Comparison of ENCODE assay signal across 13 mouse cellular contexts in the genomic region with DNA sequence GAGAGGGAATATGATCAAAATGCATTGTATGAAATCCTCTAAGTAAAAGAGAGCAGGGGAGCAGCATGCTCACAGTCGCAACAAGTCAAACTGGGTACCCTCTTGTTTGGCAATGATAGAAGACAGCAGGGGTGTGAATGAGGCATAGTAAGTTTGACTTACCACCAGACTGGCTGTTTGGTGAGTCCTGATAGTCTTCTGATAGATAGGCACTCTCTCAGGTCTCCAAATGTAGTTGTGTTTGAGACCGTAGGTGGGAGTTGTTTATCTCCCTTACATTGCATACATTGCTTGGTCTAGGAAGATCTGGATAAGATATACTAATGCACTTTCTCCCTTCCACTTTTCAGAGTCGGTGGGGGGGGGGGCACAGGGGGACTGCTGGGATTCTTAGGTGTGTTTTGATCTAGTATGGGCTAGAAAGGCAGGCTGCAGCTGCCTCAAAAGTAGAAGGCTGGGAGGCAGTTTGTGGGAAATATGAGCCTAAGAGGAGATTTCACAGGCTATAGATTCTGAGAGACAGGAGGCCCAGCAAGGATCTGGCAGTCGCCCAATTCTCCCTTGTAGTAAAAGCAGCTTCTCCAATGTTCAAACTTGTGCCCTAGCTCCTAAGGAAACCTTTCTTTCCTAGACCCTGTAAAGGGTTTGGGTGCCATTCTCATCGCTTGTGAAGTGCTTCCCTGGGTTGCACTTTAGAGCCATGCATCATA. TPM values are rescaled to one million over a fixed set of nuclear protein-coding genes. Genes with fewer than 3 reads are reported as not detected.
DNase-seq lines count a peak whose midpoint lies in the region; ATAC-seq and TF ChIP-seq lines count a peak whose summit lies in the region.
"Had no signal": no experiment of that assay in that cellular context is flagged by ENCODE, and none has a peak within 500 bp of the region (broad histone marks: within the 10 kb centered on the region; RNA-seq: fewer than 3 reads in every experiment).

No protein-coding gene starts in this region.

- H3K4me2 ChIP-seq in hindbrain, postnatal 0 days (ENCODE audit: low read depth, low read length) = no peak overlapping the region
- H3K4me2 ChIP-seq in hindbrain, embryonic 13.5 days = no peak overlapping the region
- no peak overlapping the region for H3K4me2 ChIP-seq in embryonic facial prominence, embryonic 12.5 days (replicated peaks)
- H3K4me2 ChIP-seq in liver, embryonic 16.5 days (ENCODE audit: low read depth, low read length) = no peak overlapping the region
- H3K4me2 ChIP-seq: lung, embryonic 15.5 days; midbrain, embryonic 12.5 days; stomach, embryonic 15.5 days had no signal

- no peak overlapping the region for H3K27ac ChIP-seq in hindbrain, postnatal 0 days
- no peak overlapping the region for H3K27ac ChIP-seq in hindbrain, embryonic 13.5 days
- peak overlapping the region; percentile 30; the same call in 1 of the 2 replicates for H3K27ac ChIP-seq in embryonic facial prominence, embryonic 12.5 days
- peak overlapping the region; percentile 22 for H3K27ac ChIP-seq in liver, embryonic 16.5 days (ENCODE audit: low read length)
- H3K27ac ChIP-seq: lung, embryonic 15.5 days; midbrain, embryonic 12.5 days; stomach, embryonic 15.5 days had no signal

- no peaks in the 10 kb centered on the region for H3K9me3 ChIP-seq in hindbrain, postnatal 0 days (ENCODE audit: low read length)
- no peaks in the 10 kb centered on the region for H3K9me3 ChIP-seq in hindbrain, embryonic 13.5 days
- H3K9me3 ChIP-seq in embryonic facial prominence, embryonic 12.5 days = no peaks in the 10 kb centered on the region
- no peaks in the 10 kb centered on the region for H3K9me3 ChIP-seq in liver, embryonic 16.5 days (replicated peaks; ENCODE audit: control insufficient read depth, low read length)
- H3K9me3 ChIP-seq: lung, embryonic 15.5 days; midbrain, embryonic 12.5 days; stomach, embryonic 15.5 days had no signal

- H3K4me1 ChIP-seq in hindbrain, postnatal 0 days (ENCODE audit: insufficient read depth, low read length) = no peaks in the 10 kb centered on the region
- no peaks in the 10 kb centered on the region for H3K4me1 ChIP-seq in hindbrain, embryonic 13.5 days (replicated peaks)
- H3K4me1 ChIP-seq in embryonic facial prominence, embryonic 12.5 days = no peaks in the 10 kb centered on the region
- peaks cover 12% of the 10 kb centered on the region for H3K4me1 ChIP-seq in liver, embryonic 16.5 days (ENCODE audit: control insufficient read depth, low read depth, low read length)
- H3K4me1 ChIP-seq: lung, embryonic 15.5 days; midbrain, embryonic 12.5 days; stomach, embryonic 15.5 days had no signal

- DNase-seq in hindbrain, postnatal 0 days (ENCODE audit: low spot score) = peak; percentile 5
- DNase-seq in right cerebral cortex, postnatal 10 days (ENCODE audit: low spot score in 2 of 2) = peak; percentile 29 to 34
- no peak for DNase-seq in right cerebral cortex, postnatal 36 days (ENCODE audit: low spot score in 2 of 2)
- DNase-seq in cerebellum, adult 18-20 months = no peak
- DNase-seq in natural killer cell, adult 2 months (ENCODE audit: low spot score in 2 of 2) = no peak
- DNase-seq: cerebellum, adult 8-10 months; kidney, adult 11 months had no signal

- 56% methylated on average over 5 of the region's 5 CpGs for WGBS in hindbrain, postnatal 0 days
- 71% methylated on average over 5 of the region's 5 CpGs for WGBS in hindbrain, embryonic 13.5 days
- 50% methylated on average over 5 of the region's 5 CpGs for WGBS in embryonic facial prominence, embryonic 12.5 days
- WGBS in liver, embryonic 16.5 days (ENCODE audit: insufficient replicate concordance) = 36% methylated on average over 5 of the region's 5 CpGs

- no peak overlapping the region for H3K4me3 ChIP-seq in hindbrain, postnatal 0 days (ENCODE audit: low read length)
- no peak overlapping the region for H3K4me3 ChIP-seq in hindbrain, embryonic 13.5 days
- no peak overlapping the region for H3K4me3 ChIP-seq in embryonic facial prominence, embryonic 12.5 days
- H3K4me3 ChIP-seq in liver, embryonic 16.5 days (ENCODE audit: low read depth, low read length) = no peak overlapping the region
- H3K4me3 ChIP-seq: lung, embryonic 15.5 days; midbrain, embryonic 12.5 days; stomach, embryonic 15.5 days had no signal

- TF ChIP-seq CTCF in hindbrain, postnatal 0 days (IDR thresholded peaks at IDR 0.05; ENCODE audit: low read depth) = no peak

- no peak overlapping the region for H3K9ac ChIP-seq in hindbrain, postnatal 0 days (replicated peaks; ENCODE audit: low read length)
- no peak overlapping the region for H3K9ac ChIP-seq in hindbrain, embryonic 13.5 days
- no peak overlapping the region for H3K9ac ChIP-seq in embryonic facial prominence, embryonic 12.5 days
- H3K9ac ChIP-seq in liver, embryonic 16.5 days (ENCODE audit: low read depth, low read length) = no peak overlapping the region
- H3K9ac ChIP-seq: lung, embryonic 15.5 days; midbrain, embryonic 12.5 days; stomach, embryonic 15.5 days had no signal

- H3K36me3 ChIP-seq in hindbrain, postnatal 0 days (ENCODE audit: insufficient read depth, low read length) = no peaks in the 10 kb centered on the region
- H3K36me3 ChIP-seq in hindbrain, embryonic 13.5 days = no peaks in the 10 kb centered on the region
- no peaks in the 10 kb centered on the region for H3K36me3 ChIP-seq in embryonic facial prominence, embryonic 12.5 days
- H3K36me3 ChIP-seq in liver, embryonic 16.5 days (ENCODE audit: control insufficient read depth, insufficient read depth) = no peaks in the 10 kb centered on the region
- H3K36me3 ChIP-seq: lung, embryonic 15.5 days; midbrain, embryonic 12.5 days; stomach, embryonic 15.5 days had no signal

- no peak for ATAC-seq in hindbrain, postnatal 0 days
- ATAC-seq in hindbrain, embryonic 13.5 days (ENCODE audit: low FRiP score) = no peak
- no peak for ATAC-seq in embryonic facial prominence, embryonic 12.5 days (ENCODE audit: insufficient number of reproducible peaks, insufficient read depth, low FRiP score, low TSS enrichment)
- ATAC-seq in liver, embryonic 16.5 days (ENCODE audit: low read depth) = peak; percentile 75

- H3K27me3 ChIP-seq in hindbrain, postnatal 0 days (ENCODE audit: insufficient read depth, low read length) = no peaks in the 10 kb centered on the region
- no peaks in the 10 kb centered on the region for H3K27me3 ChIP-seq in hindbrain, embryonic 13.5 days
- H3K27me3 ChIP-seq in embryonic facial prominence, embryonic 12.5 days = no peaks in the 10 kb centered on the region
- H3K27me3 ChIP-seq in liver, embryonic 16.5 days (ENCODE audit: control insufficient read depth, insufficient read depth, low read depth, low read length) = no peaks in the 10 kb centered on the region
- H3K27me3 ChIP-seq: lung, embryonic 15.5 days; midbrain, embryonic 12.5 days; stomach, embryonic 15.5 days had no signal

RNA-seq across cellular contexts. Expression of a gene that starts 7.0 kb away (rescaled TPM):
- total RNA-seq in hindbrain, postnatal 0 days (2014; rRNA removed) = 26.9 and 36.9 TPM in 2 replicates
- 173 and 177 TPM in 2 replicates for polyA plus RNA-seq in hindbrain, postnatal 0 days (2015; fragmentation: Nextera tagmentation; extraction: Ambion mirVana)
- polyA plus RNA-seq in hindbrain, embryonic 13.5 days (2015; fragmentation: Nextera tagmentation; extraction: Ambion mirVana) = 188 TPM in 2 replicates
- polyA plus RNA-seq in embryonic facial prominence, embryonic 12.5 days (2016; fragmentation: Nextera tagmentation; extraction: Ambion mirVana) = 94.7 and 94.9 TPM in 2 replicates
- polyA plus RNA-seq in liver, embryonic 16.5 days (2015; fragmentation: Nextera tagmentation; extraction: Ambion mirVana) = 31.5 and 39.6 TPM in 2 replicates

RNA-seq across cellular contexts. Expression of a gene that starts 17.3 kb away (rescaled TPM):
- total RNA-seq in hindbrain, postnatal 0 days (2014; rRNA removed) = 15.2 and 18.2 TPM in 2 replicates
- polyA plus RNA-seq in hindbrain, postnatal 0 days (2015; fragmentation: Nextera tagmentation; extraction: Ambion mirVana) = 16.8 and 17.1 TPM in 2 replicates
- 19.4 and 20.3 TPM in 2 replicates for polyA plus RNA-seq in hindbrain, embryonic 13.5 days (2015; fragmentation: Nextera tagmentation; extraction: Ambion mirVana)
- 46.9 and 48.8 TPM in 2 replicates for polyA plus RNA-seq in embryonic facial prominence, embryonic 12.5 days (2016; fragmentation: Nextera tagmentation; extraction: Ambion mirVana)
- polyA plus RNA-seq in liver, embryonic 16.5 days (2015; fragmentation: Nextera tagmentation; extraction: Ambion mirVana) = 8.2 and 8.6 TPM in 2 replicates

RNA-seq across cellular contexts. Expression of a gene that starts 41.6 kb away (rescaled TPM):
- 10.4 and 15.4 TPM in 2 replicates for total RNA-seq in hindbrain, postnatal 0 days (2014; rRNA removed)
- polyA plus RNA-seq in hindbrain, postnatal 0 days (2015; fragmentation: Nextera tagmentation; extraction: Ambion mirVana) = 24.9 and 26.3 TPM in 2 replicates
- polyA plus RNA-seq in hindbrain, embryonic 13.5 days (2015; fragmentation: Nextera tagmentation; extraction: Ambion mirVana) = 27.3 and 32.8 TPM in 2 replicates
- 21.9 and 23.1 TPM in 2 replicates for polyA plus RNA-seq in embryonic facial prominence, embryonic 12.5 days (2016; fragmentation: Nextera tagmentation; extraction: Ambion mirVana)
- polyA plus RNA-seq in liver, embryonic 16.5 days (2015; fragmentation: Nextera tagmentation; extraction: Ambion mirVana) = 10.0 and 12.0 TPM in 2 replicates

Comparison
In these comparisons a context has a peak if more than half of its experiments do, and no peak if none do; other contexts are left out.
1. DNase-seq: peak in hindbrain, postnatal 0 days (single experiment) and right cerebral cortex, postnatal 10 days (2 of 2); none in right cerebral cortex, postnatal 36 days (0 of 2), cerebellum, adult 18-20 months (0 of 2) and natural killer cell, adult 2 months (0 of 2).
2. H3K27ac ChIP-seq: peak in embryonic facial prominence, embryonic 12.5 days (single experiment) and liver, embryonic 16.5 days (single experiment); none in hindbrain, postnatal 0 days (single experiment) and hindbrain, embryonic 13.5 days (single experiment).